Mouse (Mus musculus) limb, embryonic 11.5 days (tissue): ENCODE data around the gene Tenm4. TPM values are rescaled to one million over a fixed set of nuclear protein-coding genes. Genes with fewer than 3 reads are reported as not detected.

ENCODE experiments used
- ATAC-seq: fragments of 200-750 bp; cut with Nextera tagmentation; 2 replicates; pipeline ENCODE4 v1.8.0; 2017; ENCODE audit warnings: low read depth; ENCODE audit not compliant: insufficient number of reproducible peaks, low FRiP score, low TSS enrichment
- DNase-seq: peaks from one replicate; pipeline ENCODE4 v3.0.0-alpha.2; 2015; ENCODE audit warnings: low spot score
- H3K27ac ChIP-seq: fragments of 300-500 bp; sonication (generic); replicated peaks from 2 replicates; pipeline ENCODE4 v1.5.1; 2014; ENCODE audit warnings: low read depth, mild to moderate bottlenecking, low read length
- H3K27me3 ChIP-seq: fragments of 300-500 bp; sonication (generic); 2 replicates; pipeline ENCODE4 v1.6.1; 2014; ENCODE audit warnings: mild to moderate bottlenecking, low read length, mixed read lengths; ENCODE audit not compliant: control insufficient read depth, insufficient read depth
- H3K36me3 ChIP-seq: fragments of 300-500 bp; sonication (generic); 2 replicates; pipeline ENCODE4 v1.6.1; 2014; ENCODE audit warnings: mild to moderate bottlenecking, low read length, moderate library complexity, mixed read lengths; ENCODE audit not compliant: control insufficient read depth, insufficient read depth
- H3K4me1 ChIP-seq: fragments of 300-500 bp; sonication (generic); 2 replicates; pipeline ENCODE4 v1.6.1; 2014; ENCODE audit warnings: low read length, mixed read lengths; ENCODE audit not compliant: control insufficient read depth, insufficient read depth
- H3K4me2 ChIP-seq: fragments of 300-500 bp; sonication (generic); 2 replicates; pipeline ENCODE4 v1.6.1; 2014; ENCODE audit warnings: low read depth, mild to moderate bottlenecking, moderate library complexity; ENCODE audit not compliant: severe bottlenecking
- H3K4me3 ChIP-seq: fragments of 300-500 bp; sonication (generic); 2 replicates; pipeline ENCODE4 v1.5.1; 2014; ENCODE audit warnings: low read depth, low read length
- H3K9ac ChIP-seq: fragments of 300-500 bp; sonication (generic); 2 replicates; pipeline ENCODE4 v1.6.1; 2014; ENCODE audit warnings: mild to moderate bottlenecking, low read length
- H3K9me3 ChIP-seq: fragments of 300-500 bp; sonication (generic); 2 replicates; pipeline ENCODE4 v1.6.1; 2016; ENCODE audit warnings: low read length; ENCODE audit not compliant: control insufficient read depth
- WGBS: fragments of 180-500 bp; shearing (Covaris S2); extraction: QIAGEN DNeasy Blood & Tissue Kit; methylation state at CpG from one replicate; pipeline ENCODE4 v1.1.7; 2014; 5-methylcytosine and 5-hydroxymethylcytosine counted together
- polyA plus RNA-seq: library from polyadenylated mRNA; unstranded; fragments of >200 nt; fragmentation: Nextera tagmentation; extraction: Ambion mirVana; gene quantifications from 2 replicates; pipeline ENCODE4 v1.2.1, GENCODE M21; 2014

Tenm4 gene
- polyA plus RNA-seq, 1 experiment from 2014 or later: 43.1 TPM

- Histone ChIP-seq H3K9me3 (no peaks in the 10 kb centered on the region), H3K9ac (no peak overlapping the region), H3K27ac (no peak overlapping the region), H3K4me2 (no peak overlapping the region), H3K27me3 (no peaks in the 10 kb centered on the region), H3K4me1 (peaks cover 9% of the 10 kb centered on the region), H3K4me3 (no peak overlapping the region), H3K36me3 (peaks cover 2% of the 10 kb centered on the region; the same call in 1 of the 2 replicates)
- no peak for ATAC-seq
- DNase-seq: no peak
- WGBS: 91% methylated on average over 2 of the region's 2 CpGs
Observed at GRCm38 (mm10) chr7:96707112-96707511, 536.1 kb downstream of the Tenm4 start.

GRCm38 (mm10) chr7:96708071-96708470 lies 537.0 kb downstream of the Tenm4 start:
- peaks cover 9% of the 10 kb centered on the region for H3K4me1 ChIP-seq
- DNase-seq: no peak
- no peaks in the 10 kb centered on the region for H3K27me3 ChIP-seq
- H3K27ac ChIP-seq: no peak overlapping the region
- no peak overlapping the region for H3K4me2 ChIP-seq
- WGBS: 96% methylated on average over 5 of the region's 5 CpGs
- ATAC-seq: no peak
- no peaks in the 10 kb centered on the region for H3K9me3 ChIP-seq
- no peak overlapping the region for H3K9ac ChIP-seq
- no peak overlapping the region for H3K4me3 ChIP-seq
- H3K36me3 ChIP-seq: peaks cover 2% of the 10 kb centered on the region; the same call in 1 of the 2 replicates

GRCm38 (mm10) chr7:96708561-96708960 lies 537.5 kb downstream of the Tenm4 start:
- no peak overlapping the region for H3K4me3 ChIP-seq
- no peak overlapping the region for H3K9ac ChIP-seq
- DNase-seq: no peak
- no peak overlapping the region for H3K4me2 ChIP-seq
- peaks cover 9% of the 10 kb centered on the region for H3K4me1 ChIP-seq
- no peak for ATAC-seq
- H3K27me3 ChIP-seq: no peaks in the 10 kb centered on the region
- H3K27ac ChIP-seq: no peak overlapping the region
- H3K36me3 ChIP-seq: peaks cover 2% of the 10 kb centered on the region; the same call in 1 of the 2 replicates
- WGBS: 88% methylated on average over 5 of the region's 5 CpGs
- H3K9me3 ChIP-seq: no peaks in the 10 kb centered on the region

GRCm38 (mm10) chr7:96708968-96709367 lies 537.9 kb downstream of the Tenm4 start:
- DNase-seq: no peak
- H3K9me3 ChIP-seq: no peaks in the 10 kb centered on the region
- peaks cover 2% of the 10 kb centered on the region; the same call in 1 of the 2 replicates for H3K36me3 ChIP-seq
- no peaks in the 10 kb centered on the region for H3K27me3 ChIP-seq
- no peak overlapping the region for H3K9ac ChIP-seq
- H3K4me3 ChIP-seq: no peak overlapping the region
- no peak overlapping the region for H3K27ac ChIP-seq
- no peak for ATAC-seq
- 84% methylated on average over 8 of the region's 8 CpGs for WGBS
- no peak overlapping the region for H3K4me2 ChIP-seq
- peaks cover 9% of the 10 kb centered on the region for H3K4me1 ChIP-seq

- no peak overlapping the region for H3K9ac ChIP-seq
- DNase-seq (no peak), ATAC-seq (no peak)
- 60% methylated on average over 4 of the region's 4 CpGs for WGBS
- H3K9me3 ChIP-seq: no peaks in the 10 kb centered on the region
- H3K4me2 ChIP-seq: no peak overlapping the region
- H3K27ac ChIP-seq: no peak overlapping the region
- H3K4me3 ChIP-seq: no peak overlapping the region
- H3K4me1 ChIP-seq: peaks cover 9% of the 10 kb centered on the region
- no peaks in the 10 kb centered on the region for H3K27me3 ChIP-seq
- peaks cover 2% of the 10 kb centered on the region; the same call in 1 of the 2 replicates for H3K36me3 ChIP-seq
Observed at GRCm38 (mm10) chr7:96709891-96710290, 538.8 kb downstream of the Tenm4 start.

- WGBS: 61% methylated on average over 1 of the region's 1 CpGs
- Histone ChIP-seq H3K4me2 (no peak overlapping the region), H3K4me1 (peaks cover 9% of the 10 kb centered on the region), H3K27me3 (no peaks in the 10 kb centered on the region), H3K4me3 (no peak overlapping the region), H3K9me3 (no peaks in the 10 kb centered on the region), H3K36me3 (peaks cover 2% of the 10 kb centered on the region; the same call in 1 of the 2 replicates), H3K27ac (no peak overlapping the region), H3K9ac (no peak overlapping the region)
- DNase-seq: no peak
- no peak for ATAC-seq
Observed at GRCm38 (mm10) chr7:96710658-96711071, 539.6 kb downstream of the Tenm4 start.

- Histone ChIP-seq H3K27ac (no peak overlapping the region), H3K27me3 (no peaks in the 10 kb centered on the region), H3K4me3 (no peak overlapping the region), H3K9ac (no peak overlapping the region), H3K36me3 (peaks cover 2% of the 10 kb centered on the region; the same call in 1 of the 2 replicates), H3K9me3 (no peaks in the 10 kb centered on the region), H3K4me2 (no peak overlapping the region), H3K4me1 (peaks cover 9% of the 10 kb centered on the region)
- no peak for ATAC-seq
- no peak for DNase-seq
Observed at GRCm38 (mm10) chr7:96712876-96713275, 541.8 kb downstream of the Tenm4 start.

- no peaks in the 10 kb centered on the region for H3K9me3 ChIP-seq
- peaks cover 3% of the 10 kb centered on the region; the same call in 1 of the 2 replicates for H3K4me1 ChIP-seq
- no peak overlapping the region for H3K27ac ChIP-seq
- 70% methylated on average over 4 of the region's 4 CpGs for WGBS
- no peak for ATAC-seq
- H3K27me3 ChIP-seq: no peaks in the 10 kb centered on the region
- H3K9ac ChIP-seq: no peak overlapping the region
- no peak overlapping the region for H3K4me3 ChIP-seq
- DNase-seq: no peak
- H3K36me3 ChIP-seq: no peaks in the 10 kb centered on the region; the same call in 1 of the 2 replicates
- no peak overlapping the region for H3K4me2 ChIP-seq
Observed at GRCm38 (mm10) chr7:96716911-96717310, 545.9 kb downstream of the Tenm4 start.
